Mouse (Mus musculus) lung, postnatal 14 days (tissue): ENCODE measurements at regions not wholly inside any gene's neighbourhood (a gene's known extent, or its start where the extent isn't known, plus 50 kb on each side); places are given as distances from the start of the nearest gene placed in this dataset.

ENCODE experiments used
- DNase-seq: peaks from one replicate; pipeline ENCODE4 v3.0.0; 2021

GRCm38 (mm10) chr7:40677601-40678000 is 220.5 kb upstream of the Vstm2b start:
- DNase-seq = no peak

- DNase-seq = no peak
Measured at GRCm38 (mm10) chr7:40680567-40680966, 217.6 kb upstream of the Vstm2b start.

- no peak for DNase-seq
Measured at GRCm38 (mm10) chr7:40680993-40681392, 217.1 kb upstream of the Vstm2b start.

- no peak for DNase-seq
Measured at GRCm38 (mm10) chr7:40683176-40683575, 215.0 kb upstream of the Vstm2b start.

- DNase-seq = no peak
Measured at GRCm38 (mm10) chr7:40683641-40684040, 214.5 kb upstream of the Vstm2b start.

- no peak for DNase-seq
Measured at GRCm38 (mm10) chr7:40687005-40687404, 211.1 kb upstream of the Vstm2b start.

- DNase-seq = no peak
Measured at GRCm38 (mm10) chr7:40688546-40688945, 209.6 kb upstream of the Vstm2b start.

GRCm38 (mm10) chr7:40693755-40694154 is 204.4 kb upstream of the Vstm2b start:
- DNase-seq = no peak

GRCm38 (mm10) chr7:40697551-40697950 is 200.6 kb upstream of the Vstm2b start:
- DNase-seq = no peak

GRCm38 (mm10) chr7:40698309-40698708 is 199.8 kb upstream of the Vstm2b start:
- DNase-seq = no peak

- DNase-seq = no peak
Measured at GRCm38 (mm10) chr7:40699633-40700032, 198.5 kb upstream of the Vstm2b start.

- no peak for DNase-seq
Measured at GRCm38 (mm10) chr7:40700656-40701055, 197.5 kb upstream of the Vstm2b start.

GRCm38 (mm10) chr7:40702191-40703045 is 195.7 kb upstream of the Vstm2b start:
- peak; percentile 2 for DNase-seq

GRCm38 (mm10) chr7:40708231-40708630 is 189.9 kb upstream of the Vstm2b start:
- no peak for DNase-seq

GRCm38 (mm10) chr7:40717991-40718390 is 180.1 kb upstream of the Vstm2b start:
- DNase-seq = no peak

GRCm38 (mm10) chr7:40736971-40737468 is 161.1 kb upstream of the Vstm2b start:
- no peak for DNase-seq

GRCm38 (mm10) chr7:40737496-40737895 is 160.6 kb upstream of the Vstm2b start:
- DNase-seq = no peak

GRCm38 (mm10) chr7:40738174-40738573 is 160.0 kb upstream of the Vstm2b start:
- no peak for DNase-seq

- DNase-seq = no peak
Measured at GRCm38 (mm10) chr7:40742553-40743151, 155.5 kb upstream of the Vstm2b start.

- DNase-seq = no peak
Measured at GRCm38 (mm10) chr7:40751779-40752178, 146.3 kb upstream of the Vstm2b start.

- no peak for DNase-seq
Measured at GRCm38 (mm10) chr7:40752195-40752594, 145.9 kb upstream of the Vstm2b start.

- DNase-seq = no peak
Measured at GRCm38 (mm10) chr7:40753490-40753889, 144.6 kb upstream of the Vstm2b start.

- DNase-seq = peak; percentile 3
Measured at GRCm38 (mm10) chr7:40762520-40762919, 135.6 kb upstream of the Vstm2b start.

- DNase-seq = no peak
Measured at GRCm38 (mm10) chr7:40766142-40766541, 132.0 kb upstream of the Vstm2b start.
